Mouse (Mus musculus): ENCODE measurements around the gene Stpg4.

Stpg4 gene

DNA sequence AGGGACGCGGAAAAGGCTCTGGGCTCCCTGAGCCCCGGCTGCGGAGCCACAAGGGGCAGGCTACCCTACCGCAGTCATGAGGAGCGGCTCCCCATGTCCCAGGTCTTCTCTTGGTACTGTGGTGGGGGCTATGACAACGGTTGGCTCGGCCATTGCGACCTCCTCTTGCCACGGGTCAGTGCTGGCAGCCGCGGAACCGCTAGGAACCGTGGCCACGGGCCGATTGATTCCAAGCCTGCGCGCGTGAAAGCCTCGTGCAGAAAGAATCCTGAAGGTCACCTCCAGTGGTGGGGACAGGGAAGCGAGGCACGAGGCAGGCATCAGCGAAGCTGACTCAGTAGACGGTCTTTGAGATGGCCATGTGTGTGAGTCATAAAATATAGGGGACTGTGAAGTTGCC, at the start of gene Stpg4:
Stpg4 (minus strand) TSS at position 231 of the 400 bp plus-strand sequence.
- no peak for DNase-seq (ENCODE audit: low spot score in 2 of 2)

DNA sequence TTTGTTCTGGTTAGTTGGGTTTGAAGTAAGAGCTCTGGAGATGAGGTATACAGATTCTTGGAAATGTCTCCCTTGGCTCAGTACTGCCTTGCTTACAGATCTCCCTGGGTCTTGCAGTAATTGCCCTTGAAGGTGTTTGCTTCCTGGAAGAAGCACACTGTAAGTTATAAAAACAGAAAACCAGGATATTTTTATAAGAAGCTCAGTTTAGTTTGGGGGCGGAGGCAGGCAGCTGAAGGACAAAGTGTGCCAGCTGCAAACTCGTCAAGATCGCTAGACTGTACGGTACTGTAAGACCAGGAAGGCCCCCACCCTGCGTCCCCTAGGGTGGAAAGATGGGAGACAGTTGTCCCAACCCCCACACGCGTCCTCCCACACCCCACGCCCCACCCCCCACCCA, 47.8 kb upstream of the Stpg4 start:
- no peak for DNase-seq (ENCODE audit: low spot score in 2 of 2)

DNA sequence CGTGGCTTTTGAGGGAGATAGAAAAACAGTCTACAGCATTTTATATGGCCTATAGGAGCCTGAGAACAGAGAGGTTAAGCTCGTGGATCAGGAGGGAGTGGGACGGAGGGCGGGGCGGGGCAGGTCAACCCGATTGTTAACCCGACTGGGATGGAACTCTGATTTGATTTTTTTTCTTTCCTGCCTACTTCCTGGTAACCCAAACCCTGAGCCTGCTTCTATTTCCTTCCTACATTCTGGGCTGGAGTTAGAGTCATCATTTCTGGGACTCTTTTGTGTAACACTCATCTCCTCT, 46.9 kb upstream of the Stpg4 start:
- no peak for DNase-seq (ENCODE audit: low spot score in 2 of 2)

- peak; percentile 35 to 45 for DNase-seq (ENCODE audit: low spot score in 2 of 2)
Measured at GRCm38 (mm10) chr17:87473736-87474500, 46.4 kb upstream of the Stpg4 start.

GRCm38 (mm10) chr17:87473441-87473735, 45.8 kb upstream of the Stpg4 start:
- DNase-seq (ENCODE audit: low spot score in 2 of 2), result no peak

DNA sequence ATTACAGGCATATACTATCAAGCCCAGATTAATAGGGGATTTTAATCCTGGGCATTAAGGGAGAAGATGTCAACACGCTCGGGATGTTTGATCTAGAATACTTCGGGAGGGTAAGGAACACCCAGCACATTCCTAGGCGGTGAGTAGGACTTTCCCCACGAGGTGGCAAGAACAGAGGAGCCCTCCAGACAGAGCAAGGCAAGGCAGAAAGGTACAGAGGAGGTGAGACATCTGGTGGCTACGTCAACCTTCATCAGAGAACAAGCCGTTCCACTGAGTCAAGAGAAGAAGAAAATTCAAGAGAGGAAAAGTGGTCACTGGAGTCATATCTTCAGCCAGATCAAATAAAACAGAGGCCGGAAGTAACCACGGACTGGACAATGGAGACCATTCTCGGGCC, 45.3 kb upstream of the Stpg4 start:
- DNase-seq (ENCODE audit: low spot score in 2 of 2), result no peak

- DNase-seq (ENCODE audit: low spot score in 2 of 2), result no peak
Measured at GRCm38 (mm10) chr17:87471661-87472060, 44.1 kb upstream of the Stpg4 start.

DNA sequence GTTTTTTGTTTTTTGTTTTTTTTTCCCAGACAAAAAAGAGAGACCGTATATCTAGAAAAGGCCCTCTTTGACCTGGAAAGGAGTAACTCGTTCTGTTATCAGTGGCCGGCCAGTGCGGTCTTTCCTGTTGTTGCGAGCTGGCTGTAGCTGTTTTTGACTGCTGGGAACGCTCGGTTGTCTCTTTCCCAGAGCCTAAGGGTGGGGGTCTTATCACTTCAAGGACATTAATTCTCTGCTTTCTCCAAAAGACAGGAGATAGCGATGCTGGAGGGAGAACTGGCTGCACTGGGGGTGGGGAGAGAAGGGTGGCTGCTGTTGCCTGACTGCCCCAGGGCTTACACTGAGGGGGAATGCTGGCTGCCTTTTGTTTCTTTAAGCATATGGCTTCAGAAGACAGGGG, 43.3 kb upstream of the Stpg4 start:
- no peak for DNase-seq (ENCODE audit: low spot score in 2 of 2)

DNA sequence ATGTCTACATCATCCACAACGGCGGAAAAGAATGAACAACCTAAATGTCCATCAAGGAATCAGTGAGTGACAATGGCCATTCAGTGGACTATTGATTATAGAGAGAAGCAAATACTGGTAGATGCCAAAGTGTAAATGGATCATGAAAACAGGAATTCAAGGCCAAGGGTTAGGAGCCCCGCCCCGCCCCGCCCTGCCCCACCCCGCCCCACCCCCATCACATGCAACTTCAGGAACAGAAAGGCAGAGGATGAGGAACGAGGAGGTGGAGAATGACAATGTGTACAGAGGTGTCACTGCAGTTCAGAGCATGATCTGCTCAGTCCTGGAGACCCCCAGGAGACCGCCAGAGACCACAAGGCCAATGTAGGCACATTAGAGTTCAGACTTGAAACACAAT, 42.7 kb upstream of the Stpg4 start:
- no peak for DNase-seq (ENCODE audit: low spot score in 2 of 2)

- DNase-seq (ENCODE audit: low spot score in 2 of 2), result no peak
Measured at GRCm38 (mm10) chr17:87469428-87469827, 41.9 kb upstream of the Stpg4 start.

DNA sequence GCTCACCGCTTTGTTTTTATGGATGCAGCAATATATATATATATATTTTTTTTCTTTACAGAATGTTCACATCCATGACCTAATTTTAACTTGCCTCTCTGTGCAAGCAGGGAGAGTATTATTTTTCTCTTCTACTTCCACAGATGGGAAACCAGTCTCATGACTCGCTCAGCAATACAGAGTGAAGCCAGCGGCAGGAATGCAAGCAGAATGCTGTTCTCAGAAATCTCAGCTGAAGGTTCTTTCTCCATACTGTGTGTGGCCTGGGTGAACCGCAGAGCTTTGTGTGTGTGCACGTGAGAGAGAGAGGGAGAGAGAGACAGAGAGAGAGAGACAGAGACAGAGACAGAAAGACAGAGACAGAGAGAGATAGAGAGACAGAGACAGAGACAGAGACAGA, 41.1 kb upstream of the Stpg4 start:
- no peak for DNase-seq (ENCODE audit: low spot score in 2 of 2)

DNA sequence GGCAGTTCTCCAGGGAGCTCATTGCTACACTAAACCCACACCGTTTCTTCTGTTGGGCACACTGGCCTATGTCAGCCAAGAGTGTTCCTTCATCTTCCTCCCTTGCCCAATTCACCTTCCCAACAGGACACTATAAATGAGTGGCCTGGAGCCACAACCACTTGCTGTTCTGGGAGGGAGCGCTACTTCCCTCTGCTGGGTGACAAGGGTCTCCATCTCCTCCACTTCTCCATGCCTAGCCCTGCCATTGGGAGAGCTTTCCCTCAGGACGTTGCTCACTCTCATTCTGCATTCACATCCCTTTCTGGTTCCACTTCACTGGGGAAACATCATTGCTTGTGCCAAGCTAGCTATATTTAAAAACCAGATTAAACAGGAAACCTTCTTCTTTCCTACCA, 34.0 kb upstream of the Stpg4 start:
- no peak for DNase-seq (ENCODE audit: low spot score in 2 of 2)

DNA sequence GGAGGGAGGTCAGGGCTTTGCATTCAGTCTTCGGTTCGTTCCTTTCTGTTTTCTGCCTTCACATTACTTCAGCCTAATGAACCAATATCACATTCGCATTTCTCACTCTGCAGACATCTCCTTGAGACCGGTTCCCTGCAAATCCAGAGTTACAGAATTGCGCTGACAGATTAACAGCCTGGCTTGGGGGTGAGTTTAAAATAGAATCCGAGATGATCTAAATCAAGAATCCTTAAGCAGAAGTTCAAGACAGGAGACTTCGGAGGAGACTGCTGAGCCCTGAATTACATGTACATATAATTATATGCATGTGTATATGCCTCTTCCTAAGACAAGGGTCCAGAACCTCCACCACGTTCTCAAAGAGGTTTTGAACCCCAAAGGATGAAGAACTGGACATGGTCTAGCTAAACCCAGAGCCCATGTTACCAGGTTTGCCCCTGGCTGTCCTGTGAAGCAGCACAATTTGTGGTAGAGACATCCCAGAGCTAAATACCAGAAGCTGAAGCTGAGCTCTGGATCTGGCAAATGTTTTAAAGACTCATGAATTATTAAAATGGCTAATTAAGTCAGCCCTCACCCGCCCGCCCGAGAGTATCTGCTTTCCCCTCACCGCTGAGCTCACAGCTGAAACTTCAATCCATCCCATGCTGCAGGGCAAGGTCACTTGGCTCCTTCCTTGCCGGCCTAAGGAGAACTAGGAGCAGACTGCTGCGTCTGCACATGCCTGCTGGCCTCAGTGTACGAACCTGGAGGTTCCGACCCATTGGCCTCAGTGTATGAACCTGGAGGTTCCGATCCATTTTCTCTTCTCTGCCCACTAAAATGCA, 33.3 kb upstream of the Stpg4 start:
- no peak for DNase-seq (ENCODE audit: low spot score in 2 of 2)

DNA sequence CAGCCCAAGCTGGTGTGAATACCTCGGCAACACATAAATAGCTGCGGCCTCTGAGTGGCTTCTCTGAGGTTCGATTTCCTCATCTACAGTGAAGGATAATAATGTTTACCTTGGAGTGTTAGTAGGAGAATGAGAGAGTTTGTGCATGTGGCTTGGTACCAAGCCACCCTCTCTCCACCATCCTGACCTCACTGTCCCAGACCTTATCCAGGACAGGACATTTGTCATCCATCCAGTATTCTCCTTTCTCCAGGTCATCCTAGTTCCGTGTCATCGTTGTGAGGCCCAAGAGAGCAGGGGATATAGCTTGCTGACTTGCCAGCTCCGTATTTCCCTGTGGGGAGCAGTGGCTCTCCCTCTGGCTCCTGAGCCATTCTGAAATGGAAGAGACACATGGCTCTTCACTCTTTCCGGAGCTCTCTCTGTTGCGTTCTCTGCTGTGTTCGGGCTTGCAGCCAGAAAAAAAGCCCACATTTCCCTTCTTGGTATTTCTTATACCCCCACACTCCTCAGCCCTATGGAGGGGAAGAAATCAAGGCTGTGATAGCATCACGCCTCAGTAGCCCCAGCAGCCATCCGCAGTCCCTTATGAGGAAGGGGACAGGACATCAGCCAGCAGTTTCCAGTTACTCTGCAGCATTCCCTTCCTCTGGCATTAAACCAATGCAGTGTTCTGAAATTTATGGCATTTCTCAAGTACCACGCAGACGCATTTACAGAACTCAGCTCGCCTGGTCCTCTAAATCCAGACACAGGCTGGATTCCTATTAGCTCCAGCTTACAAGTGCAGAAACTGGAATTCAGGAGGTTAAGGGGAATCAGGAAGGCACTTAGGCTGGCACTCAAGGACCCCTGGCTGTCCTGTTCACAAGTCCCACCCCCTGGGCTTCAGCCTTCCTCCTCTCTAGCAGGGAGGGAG, 32.5 kb upstream of the Stpg4 start:
- DNase-seq (ENCODE audit: low spot score in 2 of 2), result peak; percentile 30 to 55

DNA sequence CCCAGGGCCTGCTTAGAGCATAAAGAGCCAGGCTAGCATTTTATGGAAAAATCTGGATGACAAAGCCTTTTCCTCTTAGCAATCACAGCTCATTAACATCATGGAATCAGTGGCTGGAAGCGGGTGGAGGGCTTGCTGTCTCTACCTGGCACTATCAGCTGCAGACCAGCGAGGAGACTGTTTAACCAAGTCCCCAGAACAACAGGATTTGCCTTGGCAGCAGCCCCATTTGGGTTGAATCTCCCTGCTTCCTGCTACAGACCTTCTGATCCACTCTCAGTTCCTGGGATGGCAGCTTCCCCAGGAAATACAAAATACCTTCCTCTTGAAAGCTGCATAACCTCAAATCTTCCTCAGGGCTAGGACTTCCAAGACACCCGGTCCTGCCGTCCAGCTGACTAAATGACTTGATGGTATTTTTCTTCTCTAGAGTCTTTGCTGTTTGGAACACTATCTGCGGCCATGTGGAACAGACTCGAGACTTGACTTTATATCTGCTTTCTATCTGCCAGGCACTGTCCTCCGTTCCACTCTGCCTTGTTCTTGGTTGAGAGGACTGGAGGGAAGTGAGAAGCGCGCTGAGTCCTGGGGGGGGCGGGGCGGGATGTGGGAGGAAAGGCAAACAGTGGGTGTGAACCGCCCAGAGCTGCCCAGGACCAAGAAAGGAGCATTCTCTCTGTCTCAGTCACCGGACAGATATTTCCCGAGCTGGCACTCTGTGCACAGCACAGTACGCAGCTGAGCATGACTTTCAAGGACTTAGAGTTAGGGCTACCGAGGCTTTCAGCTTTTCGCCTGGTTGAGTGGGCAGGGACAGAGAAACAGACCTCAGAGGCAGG, 31.6 kb upstream of the Stpg4 start:
- DNase-seq (ENCODE audit: low spot score in 2 of 2), result no peak

- DNase-seq (ENCODE audit: low spot score in 2 of 2), result no peak
Measured at GRCm38 (mm10) chr17:87457961-87458360, 30.4 kb upstream of the Stpg4 start.

DNA sequence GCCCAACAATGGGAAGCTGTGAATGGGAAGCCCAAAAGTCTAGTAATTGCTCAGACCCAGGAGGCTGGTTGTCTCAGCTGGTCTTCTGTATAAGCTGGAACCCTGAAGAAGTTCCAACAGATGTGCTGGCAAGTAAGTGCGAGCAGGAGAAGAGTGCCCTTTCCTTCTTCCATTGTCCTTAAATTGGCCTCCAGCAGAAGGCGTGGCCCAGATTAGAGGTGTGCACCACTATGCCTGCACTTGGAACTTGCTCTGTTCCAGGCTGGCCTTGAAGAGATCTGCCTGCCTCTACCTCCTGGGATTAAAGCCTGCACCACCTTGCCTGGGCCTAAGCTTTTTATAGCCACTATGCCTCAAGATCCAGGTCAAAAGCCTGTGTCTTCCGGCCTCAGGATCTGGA, 26.6 kb upstream of the Stpg4 start:
- no peak for DNase-seq (ENCODE audit: low spot score in 2 of 2)

DNA sequence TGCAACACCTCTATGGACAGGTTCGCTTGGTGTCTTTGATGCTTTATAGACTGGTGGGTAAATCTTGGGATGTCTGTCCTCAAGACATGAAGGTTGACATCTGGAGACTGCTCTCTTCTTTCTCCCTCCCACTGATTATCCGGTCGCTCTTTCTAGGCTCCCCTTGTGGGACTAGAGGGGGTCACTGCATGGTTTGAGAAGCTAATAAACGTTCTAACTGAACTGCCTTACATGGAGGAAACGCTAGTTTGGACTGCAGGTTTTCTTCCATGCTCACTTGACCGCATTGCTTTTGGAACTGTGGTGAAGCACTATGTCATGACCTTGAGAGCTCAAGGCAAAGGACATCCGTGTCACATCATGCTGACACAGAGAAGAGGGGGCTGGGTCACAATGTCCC, 25.8 kb upstream of the Stpg4 start:
- DNase-seq (ENCODE audit: low spot score in 2 of 2), result no peak

- DNase-seq (ENCODE audit: low spot score in 2 of 2), result no peak
Measured at GRCm38 (mm10) chr17:87448881-87449280, 21.3 kb upstream of the Stpg4 start.

GRCm38 (mm10) chr17:87448339-87448738, 20.8 kb upstream of the Stpg4 start:
- no peak for DNase-seq (ENCODE audit: low spot score in 2 of 2)

DNA sequence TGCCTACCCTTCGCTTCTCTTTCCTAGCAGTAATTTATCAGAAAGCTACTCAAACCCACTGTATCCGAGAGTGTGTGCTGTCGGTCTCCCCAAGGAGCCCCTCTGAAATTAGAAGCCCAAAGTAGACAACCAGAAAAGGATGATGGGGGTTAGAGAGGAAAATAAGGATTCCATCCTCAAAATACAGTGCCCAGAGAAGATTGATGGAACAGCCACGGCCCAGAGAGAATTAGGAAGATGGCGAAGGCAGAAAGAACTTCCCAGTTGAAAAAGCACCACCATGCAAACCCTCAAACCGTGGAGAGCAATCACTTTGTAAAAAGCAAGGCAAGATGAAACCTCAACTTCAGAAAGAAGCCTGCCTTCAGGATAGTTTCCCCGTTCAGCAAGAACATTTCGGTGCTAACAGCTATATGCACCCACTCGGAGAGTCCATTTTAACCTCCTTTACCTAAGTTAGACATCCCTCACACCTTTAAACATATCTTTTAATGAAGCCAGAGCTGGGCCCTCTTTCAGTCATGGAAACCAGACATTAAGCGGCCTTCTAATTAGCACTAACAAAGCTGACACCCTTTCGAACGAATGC, 20.2 kb upstream of the Stpg4 start:
- no peak for DNase-seq (ENCODE audit: low spot score in 2 of 2)

Measured in frontal cortex, postnatal 25 days (tissue).